Comparison of ENCODE assay signal across 8 mouse cellular contexts in the genomic region with DNA sequence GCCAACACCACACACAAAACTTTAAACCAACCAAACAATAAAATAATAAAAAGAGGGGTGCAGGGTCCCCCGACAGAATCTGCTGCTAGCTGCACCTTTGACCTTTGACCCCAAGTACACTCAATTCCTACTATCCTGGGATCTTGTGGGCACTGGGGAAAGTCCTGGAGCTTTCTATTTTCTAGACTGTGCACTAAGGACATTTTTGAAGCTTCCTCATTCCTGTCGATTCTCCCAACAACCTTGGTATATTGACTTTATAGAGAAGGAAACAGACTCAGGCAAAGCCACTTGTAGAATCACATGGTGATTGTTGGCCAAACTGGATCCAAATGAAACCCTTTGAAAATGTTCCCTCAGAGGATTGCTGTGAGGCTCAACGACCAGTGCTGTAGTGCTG. TPM values are rescaled to one million over a fixed set of nuclear protein-coding genes. Genes with fewer than 3 reads are reported as not detected.
DNase-seq lines count a peak whose midpoint lies in the region; ATAC-seq and TF ChIP-seq lines count a peak whose summit lies in the region.

No protein-coding gene starts in this region.

- no peaks in the 10 kb centered on the region; the same call in 1 of the 2 replicates for H3K4me1 ChIP-seq in spleen, adult 2 months (ENCODE audit: control insufficient read depth, insufficient read depth, insufficient read length)
- peaks cover 21% of the 10 kb centered on the region for H3K4me1 ChIP-seq in liver, embryonic 11.5 days (replicated peaks; ENCODE audit: control insufficient read depth, insufficient read depth, low read length)
- H3K4me1 ChIP-seq in stomach, postnatal 0 days (replicated peaks; ENCODE audit: control insufficient read depth, insufficient read depth): peaks cover 3% of the 10 kb centered on the region; the same call in 1 of the 2 replicates

- H3K27ac ChIP-seq in spleen, adult 2 months (ENCODE audit: insufficient read depth, low read length): peak overlapping the region; percentile 88
- H3K27ac ChIP-seq in liver, embryonic 11.5 days (ENCODE audit: low read depth, low read length): peak overlapping the region; percentile 99
- peak overlapping the region; percentile 99 for H3K27ac ChIP-seq in stomach, postnatal 0 days (replicated peaks)

- no peak for TF ChIP-seq POLR2A in spleen, adult 2 months (IDR thresholded peaks at IDR 0.05; ENCODE audit: low read depth, low read length)

- 39% methylated on average over 3 of the region's 3 CpGs for WGBS in spleen, adult 2 months
- WGBS in liver, embryonic 11.5 days: 53% methylated on average over 3 of the region's 3 CpGs
- WGBS in stomach, postnatal 0 days: 41% methylated on average over 3 of the region's 3 CpGs

- H3K9ac ChIP-seq in liver, embryonic 11.5 days (ENCODE audit: low read depth, low read length): peak overlapping the region; percentile 93
- H3K9ac ChIP-seq in stomach, postnatal 0 days (ENCODE audit: low read length): peak overlapping the region; percentile 78

- no peak for TF ChIP-seq CTCF in spleen, adult 2 months (IDR thresholded peaks at IDR 0.05; ENCODE audit: extremely low read depth, insufficient read depth, insufficient read length, insufficient replicate concordance)
- TF ChIP-seq CTCF in stomach, postnatal 0 days (IDR thresholded peaks at IDR 0.05; ENCODE audit: low read depth): no peak

- no peaks in the 10 kb centered on the region for H3K9me3 ChIP-seq in liver, embryonic 11.5 days (ENCODE audit: control insufficient read depth, low read length)
- H3K9me3 ChIP-seq in stomach, postnatal 0 days (ENCODE audit: control insufficient read depth, low read length): no peaks in the 10 kb centered on the region

- no peaks in the 10 kb centered on the region; the same call in 1 of the 2 replicates for H3K27me3 ChIP-seq in spleen, adult 2 months (ENCODE audit: control insufficient read depth, insufficient read depth, low read length)
- H3K27me3 ChIP-seq in liver, embryonic 11.5 days (replicated peaks; ENCODE audit: control insufficient read depth, insufficient read depth, low read length): no peaks in the 10 kb centered on the region
- H3K27me3 ChIP-seq in stomach, postnatal 0 days (ENCODE audit: control insufficient read depth, insufficient read depth, low read length): no peaks in the 10 kb centered on the region

- no peak for ATAC-seq in liver, embryonic 11.5 days (replicated peaks; ENCODE audit: low FRiP score)
- ATAC-seq in stomach, postnatal 0 days (ENCODE audit: low FRiP score, low TSS enrichment): no peak

- peak; percentile 19 for DNase-seq in embryo, embryonic 10.5 days (ENCODE audit: low spot score)
- DNase-seq in embryo, embryonic 11 days: no peak
- DNase-seq in spleen, adult 2 months (ENCODE audit: low read depth in 1 of 2, low spot score in 2 of 2): no peak
- no peak for DNase-seq in spleen, postnatal 14 days (ENCODE audit: low spot score in 2 of 2)
- DNase-seq in liver, embryonic 11.5 days (ENCODE audit: low spot score): no peak
- no peak for DNase-seq in stomach, postnatal 0 days (ENCODE audit: low spot score)
- no peak for DNase-seq in layer of hippocampus, adult 18-20 months (ENCODE audit: low spot score in 2 of 2)
- no peak for DNase-seq in layer of hippocampus, postnatal 10 days (ENCODE audit: low spot score in 2 of 2)

- H3K4me2 ChIP-seq in liver, embryonic 11.5 days: peak overlapping the region; percentile 90
- H3K4me2 ChIP-seq in stomach, postnatal 0 days (replicated peaks; ENCODE audit: low read depth): peak overlapping the region; percentile 74

- no peak for TF ChIP-seq EP300 in stomach, postnatal 0 days (optimal IDR thresholded peaks at IDR 0.05)

- peaks cover 15% of the 10 kb centered on the region for H3K36me3 ChIP-seq in spleen, adult 2 months (ENCODE audit: control insufficient read depth, insufficient read depth, low read length)
- peaks cover 26% of the 10 kb centered on the region for H3K36me3 ChIP-seq in liver, embryonic 11.5 days (ENCODE audit: control insufficient read depth, insufficient read depth, low read length)
- peaks cover 16% of the 10 kb centered on the region for H3K36me3 ChIP-seq in stomach, postnatal 0 days (ENCODE audit: control insufficient read depth, insufficient read depth, low read length)

- no peak overlapping the region; the same call in 1 of the 2 replicates for H3K4me3 ChIP-seq in spleen, adult 2 months (ENCODE audit: extremely low read depth, insufficient read depth, insufficient read length)
- peak overlapping the region; percentile 75 for H3K4me3 ChIP-seq in liver, embryonic 11.5 days (ENCODE audit: low read depth, low read length)
- H3K4me3 ChIP-seq in stomach, postnatal 0 days (ENCODE audit: low read depth, low read length): peak overlapping the region; percentile 80

RNA-seq across cellular contexts. Expression of a gene that starts 0.8 kb away (rescaled TPM):
- 0.12 TPM in 1 of 2 replicates, not detected in the other for polyA plus RNA-seq in spleen, adult 2 months (2012; rRNA removed)
- polyA plus RNA-seq in liver, embryonic 11.5 days (2014; fragmentation: Nextera tagmentation; extraction: Ambion mirVana): 1.8 and 3.3 TPM in 2 replicates
- polyA plus RNA-seq in stomach, postnatal 0 days (2015; fragmentation: Nextera tagmentation; extraction: Ambion mirVana): 3.3 and 3.7 TPM in 2 replicates
- not detected for total RNA-seq in layer of hippocampus, adult 18-20 months (2021)
- total RNA-seq in layer of hippocampus, postnatal 10 days (2021): not detected

RNA-seq across cellular contexts. Expression of a gene that starts 1.6 kb away (rescaled TPM):
- 26.8 and 33.2 TPM in 2 replicates for polyA plus RNA-seq in spleen, adult 2 months (2012; rRNA removed)
- polyA plus RNA-seq in liver, embryonic 11.5 days (2014; fragmentation: Nextera tagmentation; extraction: Ambion mirVana): 37.1 and 40.8 TPM in 2 replicates
- 14.9 and 17.8 TPM in 2 replicates for polyA plus RNA-seq in stomach, postnatal 0 days (2015; fragmentation: Nextera tagmentation; extraction: Ambion mirVana)
- total RNA-seq in layer of hippocampus, adult 18-20 months (2021): 10 to 100 TPM; 20.8 to 24.5 TPM
- total RNA-seq in layer of hippocampus, postnatal 10 days (2021): 10 to 100 TPM; 22.2 to 23.4 TPM

RNA-seq across cellular contexts. Expression of a gene that starts 1.8 kb away (rescaled TPM):
- 24.2 and 32.0 TPM in 2 replicates for polyA plus RNA-seq in spleen, adult 2 months (2012; rRNA removed)
- polyA plus RNA-seq in liver, embryonic 11.5 days (2014; fragmentation: Nextera tagmentation; extraction: Ambion mirVana): 13.9 and 14.0 TPM in 2 replicates
- 14.0 and 16.3 TPM in 2 replicates for polyA plus RNA-seq in stomach, postnatal 0 days (2015; fragmentation: Nextera tagmentation; extraction: Ambion mirVana)
- 1 to 10 TPM; 8.4 TPM for total RNA-seq in layer of hippocampus, adult 18-20 months (2021)
- 1 to 10 TPM; 4.5 TPM for total RNA-seq in layer of hippocampus, postnatal 10 days (2021)

RNA-seq across cellular contexts. Expression of a gene that starts 4.1 kb away (rescaled TPM):
- 47.9 and 58.4 TPM in 2 replicates for polyA plus RNA-seq in spleen, adult 2 months (2012; rRNA removed)
- 3.5 and 4.5 TPM in 2 replicates for polyA plus RNA-seq in liver, embryonic 11.5 days (2014; fragmentation: Nextera tagmentation; extraction: Ambion mirVana)
- 2.2 and 2.3 TPM in 2 replicates for polyA plus RNA-seq in stomach, postnatal 0 days (2015; fragmentation: Nextera tagmentation; extraction: Ambion mirVana)
- 10 to 100 TPM; 35.9 TPM for total RNA-seq in layer of hippocampus, adult 18-20 months (2021)
- 10 to 100 TPM; 36.4 TPM for total RNA-seq in layer of hippocampus, postnatal 10 days (2021)

RNA-seq across cellular contexts. Expression of a gene that starts 4.3 kb away (rescaled TPM):
- polyA plus RNA-seq in spleen, adult 2 months (2012; rRNA removed): 0.43 and 0.54 TPM in 2 replicates
- 4.1 and 5.2 TPM in 2 replicates for polyA plus RNA-seq in liver, embryonic 11.5 days (2014; fragmentation: Nextera tagmentation; extraction: Ambion mirVana)
- polyA plus RNA-seq in stomach, postnatal 0 days (2015; fragmentation: Nextera tagmentation; extraction: Ambion mirVana): 13.6 and 14.6 TPM in 2 replicates
- 10 to 100 TPM; 60.6 to 68.5 TPM for total RNA-seq in layer of hippocampus, adult 18-20 months (2021)
- 10 to 100 TPM; 59.9 to 60.2 TPM for total RNA-seq in layer of hippocampus, postnatal 10 days (2021)
